Mouse (Mus musculus): ENCODE data around the gene Maz.

DNA sequence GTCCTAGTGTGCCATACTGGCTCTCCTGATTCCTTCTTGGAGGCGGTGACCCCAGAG, 51.1 kb downstream of the Maz start, which contains the start of gene Cdipt:
- TF ChIP-seq CTCF (IDR thresholded peaks at IDR 0.05; ENCODE audit: low read depth, low read length): no peak
- TF ChIP-seq GATA2 (IDR thresholded peaks at IDR 0.05; ENCODE audit: borderline replicate concordance, low read depth, low read length): no peak
